Comparison of ENCODE assay signal across 21 mouse cellular contexts in the genomic region with DNA sequence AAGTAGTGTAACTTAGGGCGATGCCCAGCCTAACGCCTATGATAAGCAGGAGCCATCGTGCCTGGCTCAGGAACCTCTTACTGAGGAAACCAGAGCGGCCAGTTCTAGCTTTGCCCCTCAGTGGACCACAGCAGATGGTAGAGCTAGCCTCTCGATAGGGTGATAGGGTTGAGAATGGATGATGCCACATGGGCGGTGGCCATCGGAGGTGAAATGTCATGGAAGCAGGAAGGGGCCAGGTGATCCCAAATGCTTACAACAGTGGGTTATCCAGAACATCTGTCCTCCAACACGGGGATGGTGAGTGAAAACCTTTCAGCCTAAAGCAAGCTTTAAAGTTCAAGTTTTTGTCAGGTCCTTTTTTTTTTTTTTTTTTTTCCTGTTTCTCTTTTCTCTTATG. TPM values are rescaled to one million over a fixed set of nuclear protein-coding genes. Genes with fewer than 3 reads are reported as not detected.
"Had no signal": no experiment of that assay in that cellular context is flagged by ENCODE, and none has a peak within 500 bp of the region (broad histone marks: within the 10 kb centered on the region; RNA-seq: fewer than 3 reads in every experiment).

No protein-coding gene starts in this region.

- H3K4me2 ChIP-seq: limb, embryonic 13.5 days; liver, embryonic 11.5 days; liver, embryonic 15.5 days; lung, embryonic 14.5 days; midbrain, embryonic 12.5 days; stomach, embryonic 15.5 days had no signal

- DNase-seq: kidney, postnatal 10 days; kidney, postnatal 4 days; left cerebral cortex, postnatal 4 days; lung, embryonic 14.5 days; lung, postnatal 14 days; right cerebral cortex, postnatal 14 days; thymus, adult 2 months; thymus, postnatal 25 days had no signal

- H3K4me3 ChIP-seq: layer of hippocampus, adult 2 months; limb, embryonic 13.5 days; liver, embryonic 15.5 days; megakaryocyte, embryonic 14.5 days; midbrain, embryonic 12.5 days; stomach, embryonic 15.5 days had no signal

- H3K27me3 ChIP-seq: limb, embryonic 13.5 days; liver, embryonic 15.5 days; midbrain, embryonic 12.5 days; stomach, embryonic 15.5 days had no signal

- H3K4me1 ChIP-seq: limb, embryonic 13.5 days; liver, embryonic 15.5 days; megakaryocyte, embryonic 14.5 days; midbrain, embryonic 12.5 days; stomach, embryonic 15.5 days had no signal

- H3K36me3 ChIP-seq: limb, embryonic 13.5 days; liver, embryonic 15.5 days; midbrain, embryonic 12.5 days; stomach, embryonic 15.5 days had no signal

- H3K9ac ChIP-seq: limb, embryonic 13.5 days; liver, embryonic 15.5 days; lung, embryonic 14.5 days; midbrain, embryonic 12.5 days; stomach, embryonic 15.5 days had no signal

- H3K27ac ChIP-seq: layer of hippocampus, adult 2 months; limb, embryonic 13.5 days; liver, embryonic 15.5 days; macrophage; midbrain, embryonic 12.5 days; stomach, embryonic 15.5 days had no signal

- H3K9me3 ChIP-seq: limb, embryonic 13.5 days; liver, embryonic 15.5 days; megakaryocyte, embryonic 14.5 days; midbrain, embryonic 12.5 days; stomach, embryonic 15.5 days had no signal

RNA-seq across cellular contexts. Expression of gene Olfr221, which starts 19.5 kb away (rescaled TPM):
- total RNA-seq: layer of hippocampus, adult 2 months; layer of hippocampus, postnatal 10 days; left cerebral cortex, postnatal 10 days; left cerebral cortex, postnatal 4 days; midbrain, postnatal 0 days had no signal
- polyA plus RNA-seq: limb, embryonic 13.5 days; liver, embryonic 11.5 days; liver, embryonic 15.5 days; lung, embryonic 14.5 days; macrophage; midbrain, embryonic 12.5 days; midbrain, postnatal 0 days; neural tube, embryonic 14.5 days; spleen, adult 2 months; stomach, embryonic 15.5 days; thymus, adult 2 months had no signal

RNA-seq across cellular contexts. Expression of gene Tmem253, which starts 46.3 kb away (rescaled TPM):
- total RNA-seq: left cerebral cortex, postnatal 10 days; midbrain, postnatal 0 days had no signal
